Mouse (Mus musculus): Measurements from ENCODE around the gene Crisp1.

DNA sequence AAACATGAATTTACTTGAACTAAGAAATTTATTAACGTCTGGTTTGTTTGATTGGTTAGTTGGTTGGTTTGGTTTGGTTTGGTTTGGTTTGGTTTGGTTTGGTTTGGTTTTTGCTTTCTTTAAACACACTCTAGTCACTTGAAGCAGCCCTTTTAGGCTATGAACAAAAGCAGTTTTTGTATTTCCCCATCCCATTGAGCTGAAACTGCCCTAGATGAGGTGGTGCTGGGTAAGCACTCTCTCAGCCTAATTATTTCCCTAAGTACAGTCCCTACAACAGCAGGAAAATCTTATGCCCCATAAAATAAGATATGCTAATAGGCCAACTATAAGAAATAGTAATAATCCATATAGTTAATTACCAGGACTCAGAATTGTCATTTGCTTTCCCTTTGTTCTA is 43.5 kb downstream of the Crisp1 start:
- no peak for TF ChIP-seq CTCF (IDR thresholded peaks at IDR 0.05; ENCODE audit: low read depth, low read length)
- TF ChIP-seq POLR2A (IDR thresholded peaks at IDR 0.05; ENCODE audit: borderline replicate concordance, low read depth, low read length) = no peak
